Mouse (Mus musculus): ENCODE data around the gene Lrrc36. TPM values are rescaled to one million over a fixed set of nuclear protein-coding genes. Genes with fewer than 3 reads are reported as not detected.

Gene Lrrc36
- polyA plus RNA-seq, 1 experiment from 2014 or later: 0.17 TPM

DNA sequence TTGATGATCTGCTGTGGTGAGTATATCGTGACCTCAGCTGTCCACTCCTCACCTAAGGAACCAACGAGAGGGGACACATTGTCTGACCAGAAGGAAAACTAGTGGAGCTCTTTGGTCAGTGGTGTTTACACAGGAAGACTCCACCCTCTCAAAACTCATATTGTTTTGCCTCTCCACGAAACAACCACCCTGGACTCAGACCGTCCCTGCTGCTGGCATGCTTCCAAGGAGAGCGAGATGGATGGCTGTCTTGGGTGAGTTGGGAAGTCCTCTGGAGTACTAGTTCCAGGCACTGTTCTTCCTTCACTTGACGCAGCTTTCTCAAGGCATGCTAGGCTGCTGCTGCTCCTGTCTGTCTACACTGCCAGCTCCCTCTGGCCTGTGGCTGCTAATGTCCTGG is 24.3 kb upstream of the Lrrc36 start:
- no peaks in the 10 kb centered on the region for H3K4me1 ChIP-seq (ENCODE audit: control insufficient read depth, insufficient read depth, low read length)
- WGBS: 53% methylated on average over 6 of the region's 6 CpGs
- H3K27me3 ChIP-seq (ENCODE audit: control insufficient read depth, insufficient read depth, low read length): no peaks in the 10 kb centered on the region
- H3K9me3 ChIP-seq (replicated peaks; ENCODE audit: control insufficient read depth, low read length): no peaks in the 10 kb centered on the region
- ATAC-seq (ENCODE audit: insufficient read depth, low FRiP score): no peak
- H3K4me3 ChIP-seq (replicated peaks; ENCODE audit: low read length): no peak overlapping the region
- no peaks in the 10 kb centered on the region for H3K36me3 ChIP-seq (ENCODE audit: control insufficient read depth, insufficient read depth, low read length)
- no peak overlapping the region for H3K9ac ChIP-seq (ENCODE audit: low read length)
- no peak overlapping the region for H3K27ac ChIP-seq (ENCODE audit: low read length)
- no peak overlapping the region for H3K4me2 ChIP-seq (ENCODE audit: low read depth, low read length)

DNA sequence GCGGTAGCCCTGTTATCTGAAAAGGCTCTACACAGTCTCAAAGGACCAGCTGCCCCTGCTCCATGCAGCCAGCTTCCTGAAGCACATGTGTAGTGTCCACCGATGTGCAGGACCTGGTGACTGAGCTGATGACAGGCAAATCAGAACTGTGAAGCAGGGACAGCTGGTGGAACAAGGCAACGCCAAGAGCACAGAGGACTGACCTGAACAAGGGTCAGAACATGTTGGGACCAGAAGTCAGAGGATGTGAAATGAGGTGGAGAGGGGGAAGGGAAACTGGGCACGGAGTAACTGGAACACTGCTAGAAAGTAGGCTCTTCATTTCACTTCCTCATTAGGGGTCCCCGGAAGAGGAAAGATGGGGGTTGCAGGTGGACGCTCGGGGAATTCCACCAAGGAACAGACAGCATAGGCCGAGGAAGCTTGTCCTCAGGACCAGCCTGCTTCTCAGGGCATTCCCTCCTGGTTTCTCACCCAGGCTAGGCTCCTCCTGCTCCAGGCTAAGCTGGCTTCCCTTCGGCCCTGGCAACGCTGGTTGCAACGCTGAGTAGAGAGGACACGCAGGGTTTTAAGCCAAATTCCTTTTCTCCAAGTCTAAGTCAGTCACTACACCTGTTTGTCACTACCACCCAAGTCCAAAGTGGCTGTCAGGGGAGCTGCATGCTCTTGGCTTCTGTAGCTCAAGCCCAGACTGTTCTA is 20.1 kb upstream of the Lrrc36 start:
- Histone ChIP-seq H3K27ac (ENCODE audit: low read length) (no peak overlapping the region), H3K27me3 (ENCODE audit: control insufficient read depth, insufficient read depth, low read length) (no peaks in the 10 kb centered on the region), H3K4me2 (ENCODE audit: low read depth, low read length) (no peak overlapping the region), H3K36me3 (ENCODE audit: control insufficient read depth, insufficient read depth, low read length) (no peaks in the 10 kb centered on the region), H3K4me1 (ENCODE audit: control insufficient read depth, insufficient read depth, low read length) (no peaks in the 10 kb centered on the region), H3K9ac (ENCODE audit: low read length) (no peak overlapping the region), H3K9me3 (replicated peaks; ENCODE audit: control insufficient read depth, low read length) (no peaks in the 10 kb centered on the region), H3K4me3 (replicated peaks; ENCODE audit: low read length) (no peak overlapping the region)
- 81% methylated on average over 12 of the region's 12 CpGs for WGBS
- no peak for ATAC-seq (ENCODE audit: insufficient read depth, low FRiP score)

DNA sequence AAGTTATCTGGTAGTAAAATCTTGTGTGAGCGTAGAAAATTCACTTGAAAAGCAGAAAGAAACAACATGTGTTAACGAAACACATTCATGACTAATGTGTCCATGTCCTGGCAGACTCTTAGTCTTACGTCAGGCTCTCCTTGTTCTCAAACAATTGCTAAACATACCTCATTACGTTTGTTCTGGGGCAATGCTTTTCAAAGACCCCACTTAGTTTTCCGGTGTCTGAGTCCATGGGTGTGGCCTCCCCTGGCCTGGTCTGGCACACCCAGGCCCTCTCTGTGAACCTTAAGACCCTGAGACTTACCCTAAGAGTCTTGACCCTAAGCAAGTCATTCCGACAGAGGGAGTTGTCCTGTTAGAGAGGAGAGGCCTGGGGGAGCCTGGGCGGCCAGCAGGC is 19.5 kb upstream of the Lrrc36 start:
- Histone ChIP-seq H3K4me3 (replicated peaks; ENCODE audit: low read length) (no peak overlapping the region), H3K27me3 (ENCODE audit: control insufficient read depth, insufficient read depth, low read length) (no peaks in the 10 kb centered on the region), H3K4me2 (ENCODE audit: low read depth, low read length) (no peak overlapping the region), H3K4me1 (ENCODE audit: control insufficient read depth, insufficient read depth, low read length) (no peaks in the 10 kb centered on the region), H3K27ac (ENCODE audit: low read length) (no peak overlapping the region), H3K9ac (ENCODE audit: low read length) (no peak overlapping the region), H3K36me3 (ENCODE audit: control insufficient read depth, insufficient read depth, low read length) (no peaks in the 10 kb centered on the region), H3K9me3 (replicated peaks; ENCODE audit: control insufficient read depth, low read length) (no peaks in the 10 kb centered on the region)
- ATAC-seq (ENCODE audit: insufficient read depth, low FRiP score): no peak
- WGBS: 63% methylated on average over 7 of the region's 7 CpGs

DNA sequence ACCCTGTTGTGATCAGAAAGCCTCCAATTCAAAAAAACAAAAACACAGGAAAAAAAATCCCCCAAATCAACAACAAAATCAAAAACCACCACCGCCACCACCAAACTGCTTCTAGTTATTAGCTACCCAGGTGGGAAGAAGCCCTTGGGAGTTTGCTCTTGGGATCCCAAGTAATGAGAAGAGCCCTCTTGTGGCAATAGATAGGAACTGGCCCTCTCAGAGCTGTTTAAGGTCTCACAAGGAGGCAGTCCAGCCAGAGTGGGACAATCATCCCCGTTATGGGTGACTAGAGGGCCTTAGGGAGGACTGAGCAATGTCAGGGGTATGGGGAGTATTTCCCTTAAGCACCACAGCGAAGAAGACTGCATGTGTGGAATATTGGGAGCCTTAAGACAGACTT is 15.6 kb upstream of the Lrrc36 start:
- ATAC-seq (ENCODE audit: insufficient read depth, low FRiP score): no peak
- no peak overlapping the region for H3K9ac ChIP-seq (ENCODE audit: low read length)
- no peaks in the 10 kb centered on the region for H3K9me3 ChIP-seq (replicated peaks; ENCODE audit: control insufficient read depth, low read length)
- H3K27me3 ChIP-seq (ENCODE audit: control insufficient read depth, insufficient read depth, low read length): no peaks in the 10 kb centered on the region
- 30% methylated on average over 3 of the region's 3 CpGs for whole genome bisulfite sequencing
- H3K4me3 ChIP-seq (replicated peaks; ENCODE audit: low read length): no peak overlapping the region
- H3K4me2 ChIP-seq (ENCODE audit: low read depth, low read length): no peak overlapping the region
- no peaks in the 10 kb centered on the region for H3K4me1 ChIP-seq (ENCODE audit: control insufficient read depth, insufficient read depth, low read length)
- H3K27ac ChIP-seq (ENCODE audit: low read length): no peak overlapping the region
- no peaks in the 10 kb centered on the region for H3K36me3 ChIP-seq (ENCODE audit: control insufficient read depth, insufficient read depth, low read length)

DNA sequence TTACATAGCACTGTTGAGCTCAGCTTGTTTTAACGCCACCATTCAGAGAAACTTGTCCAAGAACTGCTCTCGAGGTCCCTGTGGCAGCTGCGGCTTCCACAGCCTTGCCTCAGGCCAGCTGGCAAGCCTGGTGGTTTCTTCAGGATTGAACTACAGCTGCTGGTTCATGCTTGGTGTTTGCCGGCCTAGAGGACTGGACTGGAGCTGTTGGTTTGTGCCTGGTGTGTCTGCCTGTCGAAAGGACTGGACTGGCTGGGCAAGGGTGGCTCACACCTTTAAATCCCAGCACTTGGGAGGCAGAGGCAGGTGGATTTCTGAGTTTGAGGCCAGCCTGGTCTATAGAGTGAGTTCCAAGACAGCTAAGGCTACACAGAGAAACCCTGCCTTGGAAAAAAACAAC is 13.4 kb upstream of the Lrrc36 start:
- H3K27ac ChIP-seq (ENCODE audit: low read length): no peak overlapping the region
- no peaks in the 10 kb centered on the region for H3K36me3 ChIP-seq (ENCODE audit: control insufficient read depth, insufficient read depth, low read length)
- no peaks in the 10 kb centered on the region for H3K27me3 ChIP-seq (ENCODE audit: control insufficient read depth, insufficient read depth, low read length)
- no peak overlapping the region for H3K4me3 ChIP-seq (replicated peaks; ENCODE audit: low read length)
- ATAC-seq (ENCODE audit: insufficient read depth, low FRiP score): no peak
- WGBS: 86% methylated on average over 5 of the region's 5 CpGs
- H3K4me2 ChIP-seq (ENCODE audit: low read depth, low read length): no peak overlapping the region
- H3K4me1 ChIP-seq (ENCODE audit: control insufficient read depth, insufficient read depth, low read length): no peaks in the 10 kb centered on the region
- no peak overlapping the region for H3K9ac ChIP-seq (ENCODE audit: low read length)
- H3K9me3 ChIP-seq (replicated peaks; ENCODE audit: control insufficient read depth, low read length): no peaks in the 10 kb centered on the region

DNA sequence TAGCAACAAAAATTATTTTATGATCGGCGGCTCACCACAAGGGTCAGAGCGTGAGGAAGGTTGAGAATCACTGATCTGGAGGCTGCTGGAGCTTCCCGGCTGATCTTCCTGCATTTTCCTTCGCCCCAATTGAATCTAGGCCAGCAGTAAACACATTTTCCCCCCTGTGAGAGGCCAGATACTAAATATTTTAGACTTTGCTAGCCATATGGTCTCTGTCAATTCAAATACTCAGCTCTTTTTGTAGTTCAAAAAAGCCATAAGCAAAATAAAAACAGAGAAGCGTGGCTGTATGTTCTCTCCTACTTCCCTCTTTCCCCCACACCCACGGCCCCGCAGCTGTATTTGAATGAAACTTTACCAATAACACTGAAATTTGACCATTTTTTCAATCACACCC is 9.9 kb upstream of the Lrrc36 start:
- 0 out of 2 replicates have a peak, but pooled peaks cover 10% of the 10 kb centered on the region for H3K4me1 ChIP-seq (ENCODE audit: control insufficient read depth, insufficient read depth, low read length)
- H3K27me3 ChIP-seq (ENCODE audit: control insufficient read depth, insufficient read depth, low read length): no peaks in the 10 kb centered on the region
- no peaks in the 10 kb centered on the region for H3K9me3 ChIP-seq (replicated peaks; ENCODE audit: control insufficient read depth, low read length)
- H3K4me3 ChIP-seq (replicated peaks; ENCODE audit: low read length): no peak overlapping the region
- H3K9ac ChIP-seq (ENCODE audit: low read length): no peak overlapping the region
- WGBS: 60% methylated on average over 8 of the region's 8 CpGs
- no peak overlapping the region for H3K27ac ChIP-seq (ENCODE audit: low read length)
- H3K4me2 ChIP-seq (ENCODE audit: low read depth, low read length): no peak overlapping the region
- no peaks in the 10 kb centered on the region for H3K36me3 ChIP-seq (ENCODE audit: control insufficient read depth, insufficient read depth, low read length)
- ATAC-seq (ENCODE audit: insufficient read depth, low FRiP score): no peak

DNA sequence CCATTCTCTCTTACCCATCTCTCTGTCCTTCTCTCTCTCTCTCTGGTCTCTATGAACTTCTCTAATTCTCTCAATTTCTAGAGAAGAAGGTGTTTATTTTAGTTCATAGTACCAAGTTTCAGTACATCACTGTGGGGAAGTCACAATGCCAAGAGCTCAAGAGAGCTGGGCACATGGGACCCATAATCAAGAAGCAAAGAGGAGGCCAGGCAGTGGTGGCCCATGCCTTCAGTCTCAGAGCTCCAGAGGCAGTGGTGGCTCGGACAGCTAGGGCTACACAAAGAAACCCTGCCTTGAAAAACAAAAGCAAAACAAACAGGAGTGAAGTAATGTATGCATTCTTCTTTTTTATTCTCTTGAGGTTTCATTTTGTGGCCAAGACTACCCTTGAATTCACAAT is 8.9 kb upstream of the Lrrc36 start:
- H3K27me3 ChIP-seq (ENCODE audit: control insufficient read depth, insufficient read depth, low read length): no peaks in the 10 kb centered on the region
- H3K36me3 ChIP-seq (ENCODE audit: control insufficient read depth, insufficient read depth, low read length): no peaks in the 10 kb centered on the region
- no peak overlapping the region for H3K9ac ChIP-seq (ENCODE audit: low read length)
- 0 out of 2 replicates have a peak, but pooled peaks cover 10% of the 10 kb centered on the region for H3K4me1 ChIP-seq (ENCODE audit: control insufficient read depth, insufficient read depth, low read length)
- no peak overlapping the region for H3K4me2 ChIP-seq (ENCODE audit: low read depth, low read length)
- H3K27ac ChIP-seq (ENCODE audit: low read length): no peak overlapping the region
- 84% methylated on average over 1 of the region's 1 CpGs for WGBS
- H3K4me3 ChIP-seq (replicated peaks; ENCODE audit: low read length): no peak overlapping the region
- no peaks in the 10 kb centered on the region for H3K9me3 ChIP-seq (replicated peaks; ENCODE audit: control insufficient read depth, low read length)
- no peak for ATAC-seq (ENCODE audit: insufficient read depth, low FRiP score)

DNA sequence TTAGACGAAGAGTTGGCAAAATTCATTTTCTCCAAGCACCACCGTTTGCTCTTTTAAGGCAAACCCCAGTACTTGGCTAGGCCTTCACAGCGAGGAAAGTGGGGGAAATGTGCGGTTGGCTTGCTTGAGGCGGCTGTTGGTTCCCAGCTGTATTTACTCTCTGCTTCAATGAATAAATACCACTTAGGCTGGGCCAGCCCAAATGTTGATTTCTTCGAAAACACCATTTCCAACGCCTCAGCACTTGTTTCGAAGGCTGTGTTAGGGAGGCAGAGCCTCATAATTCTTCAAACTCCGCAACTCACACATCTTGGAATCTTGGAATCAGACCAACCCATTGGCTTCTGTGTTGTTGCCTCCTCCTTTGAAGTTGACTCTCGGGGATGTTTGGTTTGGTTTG is 7.0 kb upstream of the Lrrc36 start:
- 31% methylated on average over 10 of the region's 10 CpGs for WGBS
- Histone ChIP-seq H3K27me3 (ENCODE audit: control insufficient read depth, insufficient read depth, low read length) (no peaks in the 10 kb centered on the region), H3K27ac (ENCODE audit: low read length) (peak overlapping the region; percentile 18; the same call in 1 of the 2 replicates), H3K4me1 (ENCODE audit: control insufficient read depth, insufficient read depth, low read length) (0 out of 2 replicates have a peak, but pooled peaks cover 10% of the 10 kb centered on the region), H3K9ac (ENCODE audit: low read length) (no peak overlapping the region), H3K36me3 (ENCODE audit: control insufficient read depth, insufficient read depth, low read length) (no peaks in the 10 kb centered on the region), H3K9me3 (replicated peaks; ENCODE audit: control insufficient read depth, low read length) (no peaks in the 10 kb centered on the region), H3K4me3 (replicated peaks; ENCODE audit: low read length) (no peak overlapping the region), H3K4me2 (ENCODE audit: low read depth, low read length) (no peak overlapping the region)
- no peak for ATAC-seq (ENCODE audit: insufficient read depth, low FRiP score)

DNA sequence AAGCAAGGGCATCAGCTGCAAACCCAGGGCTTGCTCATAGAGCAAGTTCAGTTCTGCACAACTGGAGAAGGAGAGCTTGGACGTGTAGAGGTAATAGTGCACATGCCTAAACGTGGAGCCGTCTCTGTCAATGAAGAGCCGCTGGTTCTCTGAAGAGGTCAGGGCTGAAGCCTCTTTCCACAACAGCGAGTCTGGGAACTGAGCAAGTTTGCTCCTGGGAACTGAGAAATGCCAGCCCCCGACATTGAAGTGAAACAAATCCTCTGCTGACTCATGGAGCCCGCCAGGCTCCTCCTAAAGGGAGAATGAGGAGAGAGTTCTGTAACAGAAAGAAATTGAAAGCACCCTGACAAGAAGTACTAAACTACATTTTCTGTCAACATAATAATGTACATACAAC is 5.0 kb upstream of the Lrrc36 start:
- WGBS: 44% methylated on average over 7 of the region's 7 CpGs
- no peaks in the 10 kb centered on the region for H3K9me3 ChIP-seq (replicated peaks; ENCODE audit: control insufficient read depth, low read length)
- ATAC-seq (ENCODE audit: insufficient read depth, low FRiP score): no peak
- no peak overlapping the region for H3K9ac ChIP-seq (ENCODE audit: low read length)
- H3K4me1 ChIP-seq (ENCODE audit: control insufficient read depth, insufficient read depth, low read length): 0 out of 2 replicates have a peak, but pooled peaks cover 11% of the 10 kb centered on the region
- no peak overlapping the region for H3K27ac ChIP-seq (ENCODE audit: low read length)
- no peak overlapping the region for H3K4me3 ChIP-seq (replicated peaks; ENCODE audit: low read length)
- H3K27me3 ChIP-seq (ENCODE audit: control insufficient read depth, insufficient read depth, low read length): peaks cover 3% of the 10 kb centered on the region; the same call in 1 of the 2 replicates
- no peak overlapping the region for H3K4me2 ChIP-seq (ENCODE audit: low read depth, low read length)
- no peaks in the 10 kb centered on the region for H3K36me3 ChIP-seq (ENCODE audit: control insufficient read depth, insufficient read depth, low read length)
